Comparison of ENCODE assay signal across 24 mouse cellular contexts in genomic region chr2:33839252-33839651, GRCm38 (mm10). TPM values are rescaled to one million over a fixed set of nuclear protein-coding genes. Genes with fewer than 3 reads are reported as not detected.
DNase-seq lines count a peak whose midpoint lies in the region; ATAC-seq and TF ChIP-seq lines count a peak whose summit lies in the region.
"Had no signal": no experiment of that assay in that cellular context is flagged by ENCODE, and none has a peak within 500 bp of the region (broad histone marks: within the 10 kb centered on the region; RNA-seq: fewer than 3 reads in every experiment).

No protein-coding gene starts in this region.

- H3K27ac ChIP-seq in midbrain, embryonic 13.5 days = peak overlapping the region; percentile 64; the same call in 1 of the 2 replicates
- no peak overlapping the region for H3K27ac ChIP-seq in midbrain, embryonic 11.5 days (ENCODE audit: low read depth, low read length)
- peak overlapping the region; percentile 67 for H3K27ac ChIP-seq in bone marrow, adult 2 months (ENCODE audit: control insufficient read depth, insufficient read depth, low read depth, low read length, poor library complexity)
- peak overlapping the region; percentile 100 for H3K27ac ChIP-seq in liver, embryonic 12.5 days
- H3K27ac ChIP-seq in neural tube, embryonic 15.5 days (replicated peaks) = peak overlapping the region; percentile 56; the same call in 1 of the 2 replicates
- H3K27ac ChIP-seq: embryonic facial prominence, embryonic 13.5 days; limb, embryonic 13.5 days had no signal

- TF ChIP-seq POLR2A in bone marrow, adult 2 months (IDR thresholded peaks at IDR 0.05; ENCODE audit: borderline replicate concordance, control insufficient read depth, low read depth, low read length) = no peak

- no peak overlapping the region for H3K9ac ChIP-seq in midbrain, embryonic 13.5 days (replicated peaks)
- H3K9ac ChIP-seq in midbrain, embryonic 11.5 days (ENCODE audit: low read length) = no peak overlapping the region
- H3K9ac ChIP-seq in liver, embryonic 12.5 days = peak overlapping the region; percentile 59
- no peak overlapping the region for H3K9ac ChIP-seq in neural tube, embryonic 15.5 days (replicated peaks)
- H3K9ac ChIP-seq: embryonic facial prominence, embryonic 13.5 days; limb, embryonic 13.5 days; lung, embryonic 14.5 days had no signal

- no peak overlapping the region for H3K4me2 ChIP-seq in midbrain, embryonic 13.5 days (replicated peaks)
- no peak overlapping the region for H3K4me2 ChIP-seq in midbrain, embryonic 11.5 days
- peak overlapping the region; percentile 13 for H3K4me2 ChIP-seq in liver, embryonic 12.5 days
- no peak overlapping the region for H3K4me2 ChIP-seq in neural tube, embryonic 15.5 days
- H3K4me2 ChIP-seq: embryonic facial prominence, embryonic 13.5 days; limb, embryonic 13.5 days; lung, embryonic 14.5 days had no signal

- H3K9me3 ChIP-seq in midbrain, embryonic 13.5 days = no peaks in the 10 kb centered on the region
- no peaks in the 10 kb centered on the region for H3K9me3 ChIP-seq in midbrain, embryonic 11.5 days (ENCODE audit: control insufficient read depth, low read length)
- H3K9me3 ChIP-seq in liver, embryonic 12.5 days (replicated peaks) = no peaks in the 10 kb centered on the region
- H3K9me3 ChIP-seq in neural tube, embryonic 15.5 days (replicated peaks) = no peaks in the 10 kb centered on the region
- H3K9me3 ChIP-seq: embryonic facial prominence, embryonic 13.5 days; limb, embryonic 13.5 days; megakaryocyte, embryonic 14.5 days had no signal

- H3K4me3 ChIP-seq in midbrain, embryonic 13.5 days (replicated peaks) = no peak overlapping the region
- no peak overlapping the region for H3K4me3 ChIP-seq in midbrain, embryonic 11.5 days (ENCODE audit: low read depth, low read length)
- H3K4me3 ChIP-seq in bone marrow, adult 2 months (replicated peaks; ENCODE audit: control insufficient read depth, low read depth, low read length) = no peak overlapping the region
- H3K4me3 ChIP-seq in liver, embryonic 12.5 days = no peak overlapping the region
- no peak overlapping the region for H3K4me3 ChIP-seq in neural tube, embryonic 15.5 days (replicated peaks)
- H3K4me3 ChIP-seq: embryonic facial prominence, embryonic 13.5 days; erythroblast, embryonic 14.5 days; limb, embryonic 13.5 days had no signal

- no peaks in the 10 kb centered on the region for H3K27me3 ChIP-seq in midbrain, embryonic 13.5 days
- no peaks in the 10 kb centered on the region for H3K27me3 ChIP-seq in midbrain, embryonic 11.5 days (ENCODE audit: control insufficient read depth, insufficient read depth, low read length)
- no peaks in the 10 kb centered on the region for H3K27me3 ChIP-seq in liver, embryonic 12.5 days (replicated peaks)
- no peaks in the 10 kb centered on the region for H3K27me3 ChIP-seq in neural tube, embryonic 15.5 days (replicated peaks)
- H3K27me3 ChIP-seq: embryonic facial prominence, embryonic 13.5 days; megakaryocyte, embryonic 14.5 days had no signal

- H3K36me3 ChIP-seq in midbrain, embryonic 13.5 days = peaks cover 10% of the 10 kb centered on the region
- H3K36me3 ChIP-seq in midbrain, embryonic 11.5 days (ENCODE audit: control insufficient read depth, insufficient read depth, low read length) = no peaks in the 10 kb centered on the region; the same call in 1 of the 2 replicates
- H3K36me3 ChIP-seq in liver, embryonic 12.5 days = peaks cover 26% of the 10 kb centered on the region
- peaks cover 13% of the 10 kb centered on the region for H3K36me3 ChIP-seq in neural tube, embryonic 15.5 days

- no peak for TF ChIP-seq CTCF in bone marrow, adult 2 months (IDR thresholded peaks at IDR 0.05; ENCODE audit: control insufficient read depth, insufficient read depth, low read length)

- H3K4me1 ChIP-seq in midbrain, embryonic 13.5 days (replicated peaks) = peaks cover 63% of the 10 kb centered on the region
- no peaks in the 10 kb centered on the region for H3K4me1 ChIP-seq in midbrain, embryonic 11.5 days (ENCODE audit: control insufficient read depth, insufficient read depth, low read length)
- H3K4me1 ChIP-seq in bone marrow, adult 2 months (ENCODE audit: control insufficient read depth, insufficient read depth, low read length) = peaks cover 18% of the 10 kb centered on the region
- peaks cover 76% of the 10 kb centered on the region for H3K4me1 ChIP-seq in liver, embryonic 12.5 days
- peaks cover 48% of the 10 kb centered on the region for H3K4me1 ChIP-seq in neural tube, embryonic 15.5 days

- no peak for DNase-seq in midbrain, embryonic 11.5 days (ENCODE audit: low spot score, missing footprints)
- no peak for DNase-seq in thymus, adult 18-20 months
- DNase-seq in frontal cortex, adult 2 months (ENCODE audit: extremely low spot score in 1 of 2, low spot score in 1 of 2) = no peak
- DNase-seq: adrenal gland, postnatal 14 days; cerebellum, adult 8-10 months; cerebellum, postnatal 36 days; embryo, embryonic 11 days; kidney, postnatal 36 days; lung, embryonic 14.5 days; lung, postnatal 36 days; retina, postnatal 1 day; right cerebral cortex, postnatal 25 days; spleen, adult 18-20 months; thymus, postnatal 14 days had no signal

- ATAC-seq in midbrain, embryonic 13.5 days = no peak
- no peak for ATAC-seq in midbrain, embryonic 11.5 days (ENCODE audit: low FRiP score)
- ATAC-seq in liver, embryonic 12.5 days = no peak
- no peak for ATAC-seq in neural tube, embryonic 15.5 days (ENCODE audit: low FRiP score)
- ATAC-seq: forebrain, embryonic 14.5 days; intestine, postnatal 0 days had no signal

RNA-seq across cellular contexts. Expression of gene Mvb12b, which starts 48.5 kb away (rescaled TPM):
- polyA plus RNA-seq in midbrain, embryonic 13.5 days (2015; fragmentation: Nextera tagmentation; extraction: Ambion mirVana) = 68.1 and 73.0 TPM in 2 replicates
- polyA plus RNA-seq in midbrain, embryonic 11.5 days (2014; fragmentation: Nextera tagmentation; extraction: Ambion mirVana) = 36.6 and 38.1 TPM in 2 replicates
- polyA plus RNA-seq in bone marrow, adult 2 months (2011; ENCODE audit: insufficient read depth, insufficient read length, low replicate concordance, missing spikeins) = 18.3 and 38.3 TPM in 2 replicates
- polyA plus RNA-seq in liver, embryonic 12.5 days (2016; fragmentation: Nextera tagmentation; extraction: Ambion mirVana) = 21.3 and 21.6 TPM in 2 replicates
- 49.5 and 52.2 TPM in 2 replicates for polyA plus RNA-seq in neural tube, embryonic 15.5 days (2015; fragmentation: Nextera tagmentation; extraction: Ambion mirVana)
- polyA plus RNA-seq in frontal cortex, adult 2 months (2012; rRNA removed) = 77.2 and 78.7 TPM in 2 replicates
